Mouse (Mus musculus): Measurements from ENCODE around the gene Tor4a. TPM values are rescaled to one million over a fixed set of nuclear protein-coding genes. Genes with fewer than 3 reads are reported as not detected.

The Tor4a gene
- total RNA-seq (2014; fragmentation: Nextera tagmentation) (12.6 and 13.0 TPM in 2 replicates), total RNA-seq (2017) (8.0 and 11.8 TPM in 2 replicates)

DNA sequence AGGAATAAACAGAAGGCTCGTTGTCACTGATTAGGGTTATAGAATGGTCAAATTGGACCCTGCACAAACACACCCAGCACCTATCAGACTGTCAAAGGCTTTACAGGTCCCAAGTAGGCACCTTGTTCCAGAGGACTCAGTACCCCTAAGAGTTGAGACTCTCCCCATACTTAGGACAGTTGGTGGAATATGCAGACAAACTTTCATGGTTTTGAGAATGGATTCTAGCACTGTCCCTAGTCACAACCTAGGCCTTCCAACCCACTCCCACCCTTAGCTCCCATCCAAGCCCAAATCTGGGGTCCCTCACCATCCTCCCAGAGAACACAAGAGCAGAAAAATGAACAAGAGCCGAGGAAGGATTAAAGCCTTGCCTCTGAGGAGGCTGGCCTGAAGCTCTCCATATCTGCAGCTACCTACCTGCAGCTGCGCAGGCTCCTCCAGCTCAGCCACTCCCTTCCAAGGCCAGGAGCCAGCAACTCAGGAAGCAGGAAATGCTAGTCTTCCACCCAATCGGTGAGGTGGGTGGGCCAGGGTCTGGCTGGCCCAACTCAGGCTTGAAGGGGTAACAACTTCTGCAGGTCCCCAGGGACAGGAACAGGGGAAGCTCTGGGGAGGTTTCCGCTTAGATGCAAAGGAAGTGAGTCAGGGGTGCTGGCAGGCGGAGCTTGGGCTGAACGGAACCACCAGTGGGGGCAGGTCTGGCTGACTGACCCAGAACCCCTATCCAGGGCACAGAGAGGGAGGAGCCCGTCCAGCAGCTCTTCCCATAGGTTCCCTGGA lies at the start of gene Tor4a:
Gene Tor4a (minus strand): TSS at position 715 of the 783 bp plus-strand sequence.
- ATAC-seq (replicated peaks; ENCODE audit: low FRiP score, low TSS enrichment, poor library complexity, severe bottlenecking): peak; percentile 75

DNA sequence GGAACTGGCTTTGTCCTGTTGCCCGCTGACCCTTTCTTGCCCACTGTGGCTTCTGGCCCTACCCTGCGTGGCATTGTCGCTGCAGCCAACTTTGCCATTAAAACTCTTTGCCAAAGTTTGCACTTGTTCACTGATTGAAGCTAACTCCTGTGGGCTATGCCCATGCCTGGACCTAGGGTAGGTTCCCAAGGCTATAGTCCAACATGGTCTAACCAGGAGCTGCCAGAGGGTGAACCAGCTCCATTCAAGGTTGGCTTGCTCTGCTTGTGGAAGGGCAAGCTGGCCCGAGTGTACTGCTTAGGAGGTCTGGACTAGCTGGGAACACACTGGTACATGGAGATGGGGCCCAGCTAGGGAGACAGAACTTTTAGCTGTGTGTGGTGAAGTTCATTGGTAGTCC lies 47.5 kb upstream of the Tor4a start:
- no peak for ATAC-seq (replicated peaks; ENCODE audit: low FRiP score, low TSS enrichment, poor library complexity, severe bottlenecking)

DNA sequence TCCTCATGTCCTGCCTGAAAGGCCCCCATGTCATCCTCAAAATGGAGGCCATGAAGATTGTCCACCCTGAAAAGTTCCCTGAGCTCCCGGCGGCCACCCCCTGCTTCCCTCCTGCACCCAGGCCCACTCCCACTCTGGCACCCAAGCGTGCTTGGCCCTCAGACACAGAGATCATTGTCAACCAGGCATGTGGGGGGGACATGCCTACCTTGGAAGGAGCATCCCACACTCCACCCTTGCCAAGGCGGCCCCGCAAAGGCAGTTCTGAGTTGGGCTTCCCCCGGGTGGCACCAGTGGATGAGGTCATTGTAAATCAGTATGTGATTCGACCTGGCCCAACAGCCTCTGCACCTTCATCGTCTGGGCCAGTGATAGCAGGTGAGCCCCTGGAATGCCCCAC lies 46.7 kb upstream of the Tor4a start:
- ATAC-seq (replicated peaks; ENCODE audit: low FRiP score, low TSS enrichment, poor library complexity, severe bottlenecking): no peak

DNA sequence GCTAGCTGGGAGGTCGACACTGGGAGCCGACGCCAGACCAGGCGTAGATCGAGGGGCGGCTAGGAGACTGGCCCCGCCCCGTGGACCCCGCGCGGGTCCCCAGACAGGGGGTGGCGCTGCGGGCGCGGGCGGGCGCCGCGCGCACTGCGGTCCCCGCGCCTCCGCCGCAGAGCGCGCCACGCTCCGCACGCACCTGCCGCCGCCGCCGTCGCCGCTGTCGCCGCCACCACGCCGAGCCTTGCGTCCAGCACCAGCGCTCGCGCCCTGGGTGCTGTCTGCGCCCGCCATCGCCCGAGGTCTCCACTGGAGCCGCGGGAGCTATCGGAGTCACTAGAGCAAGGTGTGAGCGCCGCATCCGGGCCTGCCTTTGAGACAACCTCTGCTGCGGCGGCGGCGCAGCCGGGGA lies 45.4 kb upstream of the Tor4a start, which contains the start of the genes Rnf208 and Cysrt1:
Gene Rnf208 (plus strand): TSS at position 155 of the 406 bp plus-strand sequence.
Gene Cysrt1 (minus strand): TSS at position 352 of the 406 bp plus-strand sequence.
- ATAC-seq (replicated peaks; ENCODE audit: low FRiP score, low TSS enrichment, poor library complexity, severe bottlenecking): no peak

DNA sequence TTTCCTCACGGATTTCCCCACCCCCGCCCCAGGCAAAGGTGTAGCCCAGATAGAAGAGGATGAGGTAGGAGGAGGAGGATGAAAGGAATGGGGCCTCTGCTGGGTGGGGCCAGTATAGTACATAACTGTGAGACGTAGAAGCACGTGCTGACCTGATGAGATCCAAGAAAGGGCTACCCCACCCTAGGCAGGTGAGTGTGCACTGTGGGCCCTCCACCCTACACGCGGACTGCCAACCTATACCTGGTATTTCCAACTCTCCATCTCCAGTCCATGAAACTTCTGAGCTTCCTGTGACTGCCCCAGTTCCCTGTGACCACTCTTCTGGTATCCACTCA lies 44.7 kb upstream of the Tor4a start:
- no peak for ATAC-seq (replicated peaks; ENCODE audit: low FRiP score, low TSS enrichment, poor library complexity, severe bottlenecking)

DNA sequence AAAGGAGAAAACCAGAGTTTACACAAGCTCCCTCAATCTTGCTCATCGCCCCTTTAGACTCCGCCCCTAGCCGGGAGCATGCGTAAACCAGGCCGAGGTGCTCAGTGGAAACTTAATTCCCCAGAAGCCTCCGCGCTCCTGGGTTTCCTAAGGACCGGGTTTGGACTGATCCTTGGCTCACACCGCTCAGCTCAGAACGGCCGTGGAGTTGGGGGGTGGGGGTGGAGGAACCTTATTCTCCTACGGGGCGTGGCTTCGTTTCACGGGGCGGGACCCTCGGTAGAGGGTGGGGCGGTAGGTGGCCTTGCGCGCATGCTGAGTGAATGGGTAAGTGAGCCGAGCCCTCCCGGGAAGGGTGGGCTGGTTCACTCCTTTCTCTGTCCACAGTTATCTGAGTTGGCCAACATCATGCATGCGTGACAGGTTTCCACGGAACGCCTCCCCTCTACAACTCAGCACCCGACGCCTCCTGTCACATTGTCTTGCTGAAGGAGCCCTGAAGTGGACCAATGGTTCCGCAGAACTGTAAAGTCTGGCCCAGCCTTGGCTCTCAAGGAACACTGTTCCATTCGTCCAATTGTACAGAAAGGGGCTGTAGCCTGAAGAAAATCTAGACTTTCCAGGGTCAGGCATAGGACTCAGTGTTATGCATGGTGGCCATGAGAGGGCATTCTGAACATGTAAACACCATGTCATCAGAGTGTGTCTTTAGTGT lies 44.2 kb upstream of the Tor4a start:
- peak; percentile 74 for ATAC-seq (replicated peaks; ENCODE audit: low FRiP score, low TSS enrichment, poor library complexity, severe bottlenecking)

DNA sequence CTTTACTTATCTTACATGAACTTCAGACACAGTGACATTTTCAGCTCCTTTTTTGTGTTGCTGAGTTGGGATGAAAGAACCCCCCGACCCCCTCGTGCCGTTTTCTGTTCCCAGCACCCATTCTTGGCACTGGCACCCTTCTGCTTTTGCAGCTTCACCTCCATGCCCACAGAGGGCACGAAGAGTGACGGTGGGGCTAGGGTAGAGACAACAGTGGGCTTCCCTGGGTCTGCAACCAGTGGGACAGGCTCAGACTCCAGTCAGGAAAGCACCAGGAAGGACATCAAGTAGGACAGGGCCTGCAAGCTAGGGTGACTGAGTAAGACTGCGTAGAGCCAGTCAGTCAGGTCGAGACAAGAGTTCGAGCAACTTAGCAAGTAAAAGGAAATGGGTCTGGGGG lies 43.6 kb upstream of the Tor4a start:
- ATAC-seq (replicated peaks; ENCODE audit: low FRiP score, low TSS enrichment, poor library complexity, severe bottlenecking): no peak

DNA sequence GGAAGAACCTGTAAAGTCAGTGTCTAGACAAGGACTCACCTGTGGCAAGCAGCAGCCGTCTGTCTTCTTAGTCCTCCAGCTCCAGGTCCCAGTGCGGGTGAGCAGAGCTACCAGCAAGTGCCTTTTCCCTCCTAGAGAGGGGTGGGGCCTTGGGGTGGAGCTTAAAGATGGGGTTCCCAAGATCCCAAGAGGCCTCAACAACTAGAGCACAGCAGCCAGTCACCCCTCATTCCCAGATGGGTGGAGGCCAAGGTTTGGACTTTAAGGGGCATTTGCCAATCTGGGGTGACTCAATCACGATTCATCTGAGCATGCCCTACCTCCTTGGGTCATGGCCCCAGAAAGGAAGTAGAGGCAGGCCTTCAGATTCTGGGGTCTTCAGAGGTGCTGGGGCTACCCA lies 43.1 kb upstream of the Tor4a start:
- ATAC-seq (replicated peaks; ENCODE audit: low FRiP score, low TSS enrichment, poor library complexity, severe bottlenecking): no peak

DNA sequence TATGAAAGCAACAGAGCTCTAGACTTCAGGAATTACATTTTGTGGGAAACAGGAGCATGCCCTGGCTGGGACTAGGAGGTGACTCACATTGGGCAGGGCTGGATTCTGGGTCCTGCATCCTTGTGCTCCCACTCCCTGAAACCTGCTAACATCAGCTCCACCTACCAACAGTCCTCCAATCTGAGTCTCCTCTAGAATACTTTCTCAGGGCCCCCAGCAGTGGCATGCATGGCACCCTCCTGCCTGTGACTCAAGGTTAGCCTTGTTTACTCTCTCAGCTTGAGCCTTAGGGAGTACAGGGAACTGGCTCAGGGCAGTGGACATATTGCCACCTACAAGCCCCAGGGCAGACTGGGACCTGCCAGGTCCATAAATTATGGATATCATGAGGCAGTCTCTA lies 41.4 kb upstream of the Tor4a start:
- no peak for ATAC-seq (replicated peaks; ENCODE audit: low FRiP score, low TSS enrichment, poor library complexity, severe bottlenecking)

DNA sequence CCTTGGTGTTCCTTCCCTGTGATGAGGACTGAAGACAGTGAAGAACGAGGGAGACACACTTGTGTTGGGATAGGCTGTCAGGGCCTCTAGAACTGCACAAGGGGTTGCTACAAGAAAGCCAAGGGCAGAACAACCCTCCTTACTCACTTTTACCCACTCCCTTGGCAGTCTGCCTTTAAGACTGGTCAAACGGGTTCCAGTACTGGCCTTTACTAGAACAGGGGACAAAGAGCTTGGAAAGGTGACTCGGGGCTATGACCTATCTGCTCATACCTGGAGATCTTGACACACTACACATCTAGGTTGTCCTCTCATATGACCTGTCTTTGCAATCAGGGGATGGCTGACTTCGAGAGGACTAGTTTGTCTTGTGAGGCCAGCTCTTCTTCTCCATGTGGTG lies 40.8 kb upstream of the Tor4a start:
- ATAC-seq (replicated peaks; ENCODE audit: low FRiP score, low TSS enrichment, poor library complexity, severe bottlenecking): no peak

DNA sequence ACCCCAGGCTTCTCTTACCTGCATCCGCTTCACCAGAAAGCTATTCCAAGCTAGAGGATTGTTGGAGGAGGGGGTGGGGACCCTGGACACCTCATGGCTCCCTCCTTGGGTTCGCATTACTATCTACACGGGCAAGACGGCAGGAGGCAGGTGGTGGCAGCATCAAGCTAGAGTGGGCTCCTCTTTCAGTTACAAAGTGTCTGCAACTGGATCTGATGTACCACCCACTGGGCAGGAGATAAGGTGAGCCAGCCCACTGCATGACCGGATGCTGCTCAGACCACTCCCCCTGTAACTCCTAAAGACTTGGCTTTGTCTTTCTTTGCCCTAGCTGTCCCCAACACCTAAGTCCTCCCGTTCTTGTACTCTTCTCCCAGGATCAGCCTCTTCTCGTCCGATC lies 39.9 kb upstream of the Tor4a start, which contains the start of gene Rnf224:
Gene Rnf224 (minus strand): TSS at position 174 of the 400 bp plus-strand sequence.
- no peak for ATAC-seq (replicated peaks; ENCODE audit: low FRiP score, low TSS enrichment, poor library complexity, severe bottlenecking)

DNA sequence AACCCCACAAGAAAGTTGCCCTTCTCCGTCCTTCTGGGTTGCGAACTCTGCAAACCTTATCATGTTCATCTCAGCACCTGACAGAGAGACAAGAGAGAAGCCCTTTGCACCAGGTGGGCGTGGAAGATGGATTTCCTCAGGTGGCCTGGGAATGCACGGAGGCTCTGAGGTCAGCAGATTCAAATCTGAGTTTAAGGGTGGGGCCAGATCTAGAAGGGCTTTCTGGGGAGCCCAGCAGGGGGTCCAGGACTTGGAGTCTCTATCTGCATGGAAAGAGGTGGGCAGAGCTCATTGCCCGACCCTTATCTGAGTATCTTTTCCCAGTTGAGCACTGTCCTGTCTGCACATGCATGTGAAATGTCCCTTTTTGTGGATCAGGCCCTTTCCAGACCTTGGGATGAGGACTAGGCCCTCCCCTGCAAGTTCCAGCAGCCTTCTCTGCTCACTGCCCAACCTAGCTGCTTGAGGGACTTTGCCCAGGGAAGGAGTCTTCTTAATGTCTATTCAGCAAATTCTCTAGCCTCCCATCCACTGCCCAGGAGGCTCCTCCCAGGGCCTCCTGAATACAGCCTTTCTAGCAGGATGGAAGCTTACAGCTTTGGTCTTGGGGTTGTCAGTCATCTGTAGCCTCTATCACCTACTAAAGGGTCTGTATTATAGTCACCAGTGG lies 38.0 kb upstream of the Tor4a start:
- ATAC-seq (replicated peaks; ENCODE audit: low FRiP score, low TSS enrichment, poor library complexity, severe bottlenecking): no peak

DNA sequence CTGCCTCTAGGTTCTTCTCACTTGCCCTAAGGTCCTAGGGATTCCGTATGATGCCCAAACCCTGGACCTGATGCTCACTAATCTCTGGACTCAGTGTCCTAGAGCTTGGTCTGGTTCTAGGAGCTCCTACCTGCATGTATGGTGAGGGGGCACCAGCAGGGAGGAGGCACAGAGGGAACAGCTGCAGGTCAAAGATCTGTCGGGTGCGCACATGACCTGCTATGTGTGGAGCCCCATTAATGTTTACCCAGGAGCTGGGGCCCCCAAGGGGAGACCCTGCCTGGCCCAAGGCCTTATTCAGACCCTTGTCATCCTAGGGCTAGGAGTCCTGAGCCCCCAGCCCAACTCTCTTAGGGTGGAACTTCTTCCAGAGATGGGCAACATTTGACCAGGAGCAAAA lies 37.4 kb upstream of the Tor4a start, which contains the start of gene Slc34a3:
Gene Slc34a3 (minus strand): TSS at position 315 of the 400 bp plus-strand sequence.
- ATAC-seq (replicated peaks; ENCODE audit: low FRiP score, low TSS enrichment, poor library complexity, severe bottlenecking): no peak

DNA sequence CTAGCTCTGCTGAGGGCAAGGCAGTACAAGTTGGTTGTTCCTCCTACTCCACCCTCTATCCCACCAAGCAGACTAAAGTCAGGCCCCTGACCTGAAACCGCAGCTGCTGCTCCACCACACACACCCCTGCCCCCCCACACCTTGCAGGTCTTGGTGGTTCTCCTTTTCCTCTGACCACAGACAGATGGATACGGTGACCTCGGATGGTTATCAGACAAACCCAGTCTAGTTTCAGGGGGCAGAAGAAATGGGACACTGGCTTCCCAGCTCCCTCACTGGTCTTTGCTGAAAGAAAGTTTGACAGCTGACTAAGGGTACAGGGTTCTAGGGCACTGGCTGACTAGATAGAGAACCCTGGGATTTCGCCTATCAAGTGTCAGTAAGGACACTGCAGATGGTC lies 36.7 kb upstream of the Tor4a start:
- no peak for ATAC-seq (replicated peaks; ENCODE audit: low FRiP score, low TSS enrichment, poor library complexity, severe bottlenecking)

DNA sequence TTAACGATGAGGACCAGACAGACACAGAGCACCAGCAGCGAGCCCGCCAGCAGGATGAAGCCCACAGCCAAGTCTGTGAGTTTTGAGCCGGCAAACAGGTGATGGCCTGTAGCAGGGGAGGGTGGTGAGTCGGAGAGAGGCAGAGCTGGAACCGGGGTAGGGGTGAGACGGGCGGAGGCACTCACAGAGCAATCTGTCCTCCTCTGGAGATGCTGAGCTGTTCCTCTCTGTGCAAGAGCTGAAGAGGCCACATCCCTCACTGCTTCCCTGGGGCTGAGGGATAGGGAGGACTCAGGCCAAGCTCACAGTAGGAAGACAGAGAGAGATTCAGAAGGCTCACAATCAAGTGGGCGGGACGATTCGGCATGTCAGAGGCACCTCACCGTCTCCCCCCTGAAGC lies 34.4 kb upstream of the Tor4a start:
- no peak for ATAC-seq (replicated peaks; ENCODE audit: low FRiP score, low TSS enrichment, poor library complexity, severe bottlenecking)

DNA sequence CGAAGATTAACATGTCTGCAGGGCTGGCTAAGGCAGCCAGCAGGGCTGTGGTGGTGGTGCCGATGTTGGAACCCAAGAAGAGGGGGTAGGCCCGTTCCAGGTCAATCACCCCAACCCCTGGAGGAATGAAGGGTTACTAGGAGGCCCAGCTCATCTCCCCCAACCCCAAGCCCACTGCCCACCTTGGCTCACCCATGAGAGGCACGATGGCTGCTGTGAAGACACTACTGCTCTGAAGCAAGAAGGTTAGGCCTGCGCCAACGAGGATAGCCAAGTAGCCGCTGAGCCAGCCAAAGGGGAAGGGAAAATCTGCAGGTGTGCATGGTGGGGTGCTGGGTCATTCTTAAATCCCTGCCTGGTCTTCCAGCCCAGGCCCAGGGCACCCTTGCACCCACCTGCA lies 33.9 kb upstream of the Tor4a start:
- ATAC-seq (replicated peaks; ENCODE audit: low FRiP score, low TSS enrichment, poor library complexity, severe bottlenecking): no peak

DNA sequence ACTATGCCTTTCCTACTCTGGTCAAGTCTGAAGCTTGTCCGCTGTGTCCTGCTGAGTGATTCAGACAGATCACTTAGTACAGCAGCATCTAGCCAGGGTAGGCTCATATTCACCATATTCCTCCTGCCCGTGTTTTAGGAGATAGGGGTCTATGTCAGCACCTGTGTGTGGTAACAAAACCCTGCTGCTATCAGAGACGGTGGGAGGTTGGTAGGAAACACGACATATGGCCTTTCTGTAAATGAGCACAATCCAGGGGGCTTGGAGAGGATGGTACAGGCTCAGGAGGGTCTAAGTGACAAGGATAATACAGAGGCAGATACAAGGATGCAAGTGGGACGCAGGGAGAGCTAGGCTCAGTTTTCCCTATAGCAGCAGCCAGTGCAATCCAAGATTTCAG lies 32.9 kb upstream of the Tor4a start:
- no peak for ATAC-seq (replicated peaks; ENCODE audit: low FRiP score, low TSS enrichment, poor library complexity, severe bottlenecking)

DNA sequence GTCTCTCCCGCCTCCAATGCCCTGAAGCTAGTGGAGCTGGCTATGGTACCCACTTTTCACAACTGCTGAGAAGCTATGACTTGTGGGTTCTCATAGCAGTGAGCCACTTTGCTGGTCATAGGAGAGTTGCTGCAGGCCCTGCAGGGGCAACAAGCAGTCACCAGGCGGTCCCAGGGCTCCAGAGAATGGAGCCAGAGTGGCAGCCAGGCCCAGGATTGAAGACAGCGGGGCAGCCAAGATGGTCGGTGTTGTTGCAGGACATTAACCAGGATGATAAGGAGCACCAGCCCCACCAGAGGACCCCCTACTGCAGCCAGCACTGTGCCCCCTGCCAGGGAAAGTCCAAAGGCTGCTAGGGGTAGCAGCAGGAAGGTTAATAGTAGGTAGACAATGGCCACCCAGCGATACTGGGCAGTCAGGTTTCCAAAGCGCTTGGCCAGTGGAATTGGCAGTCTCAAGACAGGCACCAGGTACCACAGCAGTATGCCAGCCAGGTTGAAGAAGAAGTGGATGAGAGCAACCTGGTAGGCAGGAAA lies 32.4 kb upstream of the Tor4a start:
- no peak for ATAC-seq (replicated peaks; ENCODE audit: low FRiP score, low TSS enrichment, poor library complexity, severe bottlenecking)

DNA sequence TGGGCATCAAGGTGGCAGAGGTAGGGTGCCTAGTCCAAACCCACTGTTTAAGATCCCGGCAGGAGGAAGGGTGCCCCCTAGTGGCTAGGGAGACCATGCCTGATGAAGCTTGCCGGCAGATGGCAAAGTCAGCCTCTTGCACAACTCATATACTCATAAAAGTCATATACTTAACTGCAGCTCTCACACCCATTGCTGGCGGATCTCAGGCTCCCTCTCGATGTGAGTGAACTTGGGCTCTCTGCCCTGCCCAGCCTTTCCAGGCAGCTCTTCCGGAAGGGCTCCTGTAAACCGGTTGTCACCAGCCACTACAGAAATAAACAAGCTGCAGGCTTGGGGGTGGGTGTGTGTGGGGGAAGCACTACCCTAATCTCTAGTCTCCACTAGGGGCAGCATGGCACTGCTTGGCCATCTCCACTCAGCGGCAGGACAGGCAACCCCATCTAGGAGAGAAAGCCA lies 31.8 kb upstream of the Tor4a start:
- ATAC-seq (replicated peaks; ENCODE audit: low FRiP score, low TSS enrichment, poor library complexity, severe bottlenecking): peak; percentile 54

DNA sequence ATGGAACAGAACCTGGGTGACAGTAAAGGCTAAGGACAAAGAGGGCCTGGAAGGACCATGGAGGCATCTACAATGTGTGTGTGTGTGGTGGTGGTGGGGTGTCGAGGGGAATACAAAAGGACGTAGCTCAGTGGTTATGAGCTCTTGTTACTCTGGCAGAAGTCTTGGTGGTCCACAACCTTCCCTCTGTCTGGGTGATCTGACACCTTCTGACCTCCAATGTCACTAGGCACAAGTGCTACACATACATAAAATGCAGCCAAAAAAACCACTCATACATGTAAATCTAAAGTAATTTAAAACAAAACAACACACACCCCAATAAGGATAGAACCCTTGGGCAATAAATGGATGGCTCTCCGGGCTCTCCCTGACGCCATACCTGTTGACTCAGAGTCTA lies 30.7 kb upstream of the Tor4a start:
- ATAC-seq (replicated peaks; ENCODE audit: low FRiP score, low TSS enrichment, poor library complexity, severe bottlenecking): no peak

Measured in megakaryocyte-erythroid progenitor cell, adult 5-6 weeks (primary cell).